Mouse (Mus musculus): ENCODE measurements around the gene Fkbp1a.

- no peak for TF ChIP-seq POLR2A (IDR thresholded peaks at IDR 0.05; ENCODE audit: borderline replicate concordance, extremely low read depth, insufficient read depth, insufficient read length, poor library complexity, severe bottlenecking)
- TF ChIP-seq CTCF (IDR thresholded peaks at IDR 0.05; ENCODE audit: borderline replicate concordance, extremely low read depth, insufficient read depth, insufficient read length) = no peak
Observed at GRCm38 (mm10) chr2:151512199-151512598, 30.1 kb upstream of the Fkbp1a start.
